Mouse (Mus musculus) C2C12 (cell line): Measurements from ENCODE around the gene Prkar1a. TPM values are rescaled to one million over a fixed set of nuclear protein-coding genes. Genes with fewer than 3 reads are reported as not detected.

Experiments used
- H3K27me3 ChIP-seq: one replicate; pipeline ENCODE4 v1.6.1; 2011; ENCODE audit not compliant: control insufficient read depth, insufficient read depth, insufficient read length
- H3K36me3 ChIP-seq: one replicate; pipeline ENCODE4 v1.6.1; 2011; ENCODE audit not compliant: control insufficient read depth, insufficient read depth
- H3K4me3 ChIP-seq: one replicate; pipeline ENCODE4 v1.5.1; 2011; ENCODE audit warnings: mild to moderate bottlenecking, control low read depth; ENCODE audit not compliant: poor library complexity, insufficient read depth, severe bottlenecking
- H3K79me2 ChIP-seq: one replicate; pipeline ENCODE4 v1.6.1; 2011; ENCODE audit not compliant: control insufficient read depth, insufficient read depth
- H3K79me3 ChIP-seq: one replicate; pipeline ENCODE4 v1.6.1; 2011; ENCODE audit warnings: low read depth, control low read depth
- H3ac ChIP-seq: one replicate; pipeline ENCODE3; 2011; ENCODE audit warnings: low read depth; ENCODE audit not compliant: control insufficient read depth, insufficient read length
- CEBPB ChIP-seq: IDR thresholded peaks from one replicate; pipeline ENCODE4 v1.6.1; 2011; ENCODE audit warnings: low read depth, mild to moderate bottlenecking, control low read depth, moderate library complexity
- CTCF ChIP-seq: IDR thresholded peaks from one replicate; pipeline ENCODE4 v1.5.1; 2011; ENCODE audit not compliant: control insufficient read depth, insufficient read depth, insufficient read length
- FOSL1 ChIP-seq: IDR thresholded peaks from one replicate; pipeline ENCODE4 v1.8.0; 2011; ENCODE audit warnings: mild to moderate bottlenecking, low read length; ENCODE audit not compliant: poor library complexity, insufficient read depth, severe bottlenecking
- MAX ChIP-seq: IDR thresholded peaks from one replicate; pipeline ENCODE4 v1.6.1; 2011; ENCODE audit warnings: mild to moderate bottlenecking, control low read depth
- MYOD1 ChIP-seq: IDR thresholded peaks from one replicate; pipeline ENCODE4 v1.6.1; 2011; ENCODE audit warnings: low read depth; ENCODE audit not compliant: control insufficient read depth, insufficient read length
- MYOG ChIP-seq: IDR thresholded peaks from one replicate; pipeline ENCODE4 v1.6.1; 2011; ENCODE audit not compliant: control insufficient read depth, insufficient read length; ENCODE audit errors: extremely low read depth
- USF1 ChIP-seq: IDR thresholded peaks from one replicate; pipeline ENCODE4 v1.6.1; 2011; ENCODE audit warnings: low read depth, mild to moderate bottlenecking, control low read depth, moderate library complexity
- polyA plus RNA-seq: library from polyadenylated mRNA; unstranded; fragments of >200 nt; fragmentation: generic; extraction: Trizol; gene quantifications from one replicate; pipeline ENCODE4 v1.2.1, GENCODE M21; 2012; ENCODE audit warnings: missing spikeins

Gene Prkar1a
- polyA plus RNA-seq, 1 experiment: 237 TPM

DNA sequence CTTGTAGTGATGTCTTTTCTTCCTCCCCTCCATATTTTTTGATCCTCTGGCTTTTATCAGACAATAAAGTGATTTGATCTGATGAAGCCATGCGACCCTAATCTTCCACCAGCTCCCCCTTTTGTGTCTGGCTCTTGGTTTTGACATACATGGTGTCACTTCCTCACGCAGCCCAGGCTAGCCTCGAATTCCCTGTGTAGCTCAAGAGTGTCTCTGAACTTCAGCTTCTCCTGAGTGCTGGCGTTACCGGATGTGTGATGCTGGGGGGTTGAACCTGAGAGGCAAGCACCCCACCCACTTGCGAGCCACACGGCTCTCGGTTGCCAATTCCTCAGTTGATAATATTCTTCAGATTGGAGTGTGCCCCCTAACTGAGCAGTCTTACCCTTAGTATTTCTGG lies 23.2 kb downstream of the Prkar1a start:
- no peak overlapping the region for H3K4me3 ChIP-seq
- no peaks in the 10 kb centered on the region for H3K79me3 ChIP-seq
- H3K36me3 ChIP-seq: peaks cover 32% of the 10 kb centered on the region
- no peaks in the 10 kb centered on the region for H3K27me3 ChIP-seq
- H3ac ChIP-seq: no peak overlapping the region
- peaks cover 4% of the 10 kb centered on the region for H3K79me2 ChIP-seq
- TF ChIP-seq CEBPB: no peak
- no peak for TF ChIP-seq MAX
- no peak for TF ChIP-seq MYOD1
- no peak for TF ChIP-seq MYOG
- TF ChIP-seq CTCF: no peak
- no peak for TF ChIP-seq USF1
- no peak for TF ChIP-seq FOSL1

GRCm38 (mm10) chr11:109672881-109673739 lies 23.9 kb downstream of the Prkar1a start:
- Histone ChIP-seq H3K79me3 (no peaks in the 10 kb centered on the region), H3K4me3 (no peak overlapping the region), H3K27me3 (no peaks in the 10 kb centered on the region), H3ac (no peak overlapping the region), H3K36me3 (peaks cover 25% of the 10 kb centered on the region), H3K79me2 (peaks cover 3% of the 10 kb centered on the region)
- TF ChIP-seq USF1: no peak
- TF ChIP-seq MYOG: no peak
- no peak for TF ChIP-seq CTCF
- TF ChIP-seq CEBPB: no peak

DNA sequence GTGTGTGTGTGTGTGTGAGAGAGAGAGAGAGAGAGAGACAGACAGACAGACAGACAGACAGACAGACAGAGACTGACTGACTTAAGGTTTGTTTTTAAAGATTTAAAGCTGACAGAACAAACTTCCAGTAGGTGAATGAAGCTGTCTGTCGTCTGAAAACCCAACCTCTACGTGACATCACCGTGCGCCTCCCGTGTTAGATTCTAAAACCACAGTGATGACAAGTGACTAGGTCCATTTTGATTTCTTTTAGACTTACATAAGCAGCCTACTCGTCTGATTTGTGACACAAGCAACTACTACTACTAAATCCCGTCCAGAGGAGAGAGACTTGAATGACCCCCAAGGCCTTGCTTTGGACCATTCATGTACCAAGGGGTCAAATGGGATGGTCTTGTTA lies 24.5 kb downstream of the Prkar1a start:
- no peaks in the 10 kb centered on the region for H3K79me3 ChIP-seq
- no peak for TF ChIP-seq MYOD1
- TF ChIP-seq CTCF: no peak
- no peak for TF ChIP-seq CEBPB
- TF ChIP-seq USF1: no peak
- no peak for TF ChIP-seq FOSL1
- no peak for TF ChIP-seq MAX
- TF ChIP-seq MYOG: no peak

GRCm38 (mm10) chr11:109674542-109674941 lies 25.3 kb downstream of the Prkar1a start:
- Histone ChIP-seq H3K36me3 (peaks cover 11% of the 10 kb centered on the region), H3K79me2 (no peaks in the 10 kb centered on the region), H3K27me3 (no peaks in the 10 kb centered on the region), H3K4me3 (no peak overlapping the region), H3ac (no peak overlapping the region), H3K79me3 (no peaks in the 10 kb centered on the region)
- TF ChIP-seq CTCF: peak; percentile 26
- no peak for TF ChIP-seq MYOD1

More for the DNA sequence above, 24.5 kb downstream of the Prkar1a start:
- H3K4me3 ChIP-seq: no peak overlapping the region
- H3K36me3 ChIP-seq: peaks cover 19% of the 10 kb centered on the region
- no peaks in the 10 kb centered on the region for H3K79me2 ChIP-seq
- H3K27me3 ChIP-seq: no peaks in the 10 kb centered on the region
- no peak overlapping the region for H3ac ChIP-seq

GRCm38 (mm10) chr11:109675208-109675607 lies 26.0 kb downstream of the Prkar1a start:
- TF ChIP-seq USF1 (no peak), MAX (no peak)
- no peak overlapping the region for H3K4me3 ChIP-seq
- H3K36me3 ChIP-seq: peaks cover 4% of the 10 kb centered on the region
- H3K79me2 ChIP-seq: no peaks in the 10 kb centered on the region
- no peaks in the 10 kb centered on the region for H3K27me3 ChIP-seq
- no peak overlapping the region for H3ac ChIP-seq
- H3K79me3 ChIP-seq: no peaks in the 10 kb centered on the region

DNA sequence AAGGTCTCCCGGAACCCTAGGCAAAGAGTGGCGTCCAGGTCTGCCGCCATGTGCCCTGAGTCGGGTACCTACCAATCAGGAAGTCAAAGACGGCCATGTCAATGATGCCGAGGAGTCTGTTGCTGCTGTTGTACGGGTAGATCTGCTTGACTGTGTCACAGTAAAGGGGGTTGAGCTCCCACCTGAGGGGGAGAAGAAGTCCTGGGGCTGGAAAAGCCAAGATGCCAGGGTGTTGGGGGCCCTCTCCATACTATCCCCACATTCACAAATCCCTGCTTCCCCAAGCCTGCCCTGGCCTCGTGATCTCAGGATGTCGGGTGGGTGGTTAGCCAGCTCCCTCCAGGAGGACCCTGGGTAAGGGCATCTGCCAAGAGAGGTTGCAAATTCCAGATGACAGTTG lies 26.6 kb downstream of the Prkar1a start:
- TF ChIP-seq CTCF (no peak), FOSL1 (no peak), MYOD1 (no peak), CEBPB (no peak), MYOG (no peak), MAX (no peak), USF1 (no peak)
- Histone ChIP-seq H3ac (no peak overlapping the region), H3K27me3 (no peaks in the 10 kb centered on the region), H3K79me3 (no peaks in the 10 kb centered on the region), H3K36me3 (peaks cover 2% of the 10 kb centered on the region), H3K79me2 (no peaks in the 10 kb centered on the region), H3K4me3 (no peak overlapping the region)
